Mouse (Mus musculus): ENCODE measurements around the gene Pdia2. TPM values are rescaled to one million over a fixed set of nuclear protein-coding genes. Genes with fewer than 3 reads are reported as not detected.
A peak's percentile ranks its signal among the peaks of the same experiment; 100 is the strongest.

Gene Pdia2
- polyA plus RNA-seq, 1 experiment from 2014 or later: 1.9 TPM

DNA sequence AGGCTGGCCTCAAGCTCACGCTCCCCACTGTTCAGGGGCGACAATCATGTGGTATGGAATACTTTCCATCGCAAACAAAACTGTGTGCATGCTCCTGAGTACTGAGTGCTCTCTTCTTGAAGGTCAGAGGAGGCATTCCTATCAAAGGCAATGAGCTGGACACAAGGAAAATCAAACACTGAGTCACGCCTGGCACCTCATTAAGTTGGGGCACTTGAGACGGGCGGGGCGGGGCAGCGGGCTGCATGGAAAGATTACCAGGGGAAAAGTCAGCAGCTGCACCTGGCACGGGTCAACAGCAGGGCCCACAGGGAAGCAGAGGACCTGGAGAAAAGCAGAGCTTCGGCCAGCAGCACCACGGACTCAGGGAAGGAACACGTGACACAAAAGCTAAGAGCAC, 26.3 kb upstream of the Pdia2 start:
- H3K36me3 ChIP-seq (ENCODE audit: insufficient read depth, low read length): 0 out of 2 replicates have a peak, but pooled peaks cover 3% of the 10 kb centered on the region
- H3K9ac ChIP-seq (ENCODE audit: low read depth, low read length): no peak overlapping the region
- 45% methylated on average over 12 of the region's 12 CpGs for WGBS
- no peaks in the 10 kb centered on the region for H3K9me3 ChIP-seq (replicated peaks; ENCODE audit: low read length)
- H3K27ac ChIP-seq: peak overlapping the region; percentile 78; the same call in 1 of the 2 replicates
- TF ChIP-seq CTCF (IDR thresholded peaks at IDR 0.05; ENCODE audit: low read depth): no peak
- ATAC-seq (replicated peaks; ENCODE audit: low FRiP score, low read depth) (peak; percentile 70; the same call in 1 of the 2 replicates), DNase-seq (ENCODE audit: low spot score) (no peak)
- no peaks in the 10 kb centered on the region; the same call in 1 of the 2 replicates for H3K4me1 ChIP-seq (replicated peaks; ENCODE audit: insufficient read depth, low read length)
- H3K4me2 ChIP-seq (ENCODE audit: low read length): no peak overlapping the region
- H3K27me3 ChIP-seq (ENCODE audit: insufficient read depth, low read length): no peaks in the 10 kb centered on the region
- no peak overlapping the region for H3K4me3 ChIP-seq (replicated peaks; ENCODE audit: low read depth, low read length)

DNA sequence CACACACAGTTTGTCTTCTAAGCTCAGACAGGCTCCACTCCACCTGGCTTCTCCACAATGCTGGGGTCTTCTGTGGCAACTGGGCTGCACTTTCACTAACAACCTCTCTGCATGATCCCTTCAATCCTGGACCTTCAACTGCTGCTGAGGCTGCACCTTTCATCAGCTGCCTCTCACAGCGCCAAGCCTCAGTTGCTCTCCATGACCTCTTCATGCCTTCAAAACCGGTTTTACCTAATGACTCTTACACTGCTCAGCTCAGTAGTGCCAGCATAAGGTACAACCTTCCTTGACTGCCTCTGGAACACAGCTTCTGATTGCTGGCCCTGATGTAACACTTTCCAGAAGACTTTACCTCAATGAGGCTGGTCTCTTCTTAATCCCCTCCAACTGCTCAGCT, 22.6 kb upstream of the Pdia2 start:
- Histone ChIP-seq H3K4me2 (ENCODE audit: low read length) (no peak overlapping the region), H3K4me3 (replicated peaks; ENCODE audit: low read depth, low read length) (no peak overlapping the region), H3K27me3 (ENCODE audit: insufficient read depth, low read length) (no peaks in the 10 kb centered on the region), H3K9me3 (replicated peaks; ENCODE audit: low read length) (no peaks in the 10 kb centered on the region), H3K4me1 (replicated peaks; ENCODE audit: insufficient read depth, low read length) (no peaks in the 10 kb centered on the region; the same call in 1 of the 2 replicates), H3K36me3 (ENCODE audit: insufficient read depth, low read length) (0 out of 2 replicates have a peak, but pooled peaks cover 5% of the 10 kb centered on the region), H3K27ac (0 out of 2 replicates have a peak overlapping the region, but pooled peaks have one; percentile 10), H3K9ac (ENCODE audit: low read depth, low read length) (no peak overlapping the region)
- no peak for DNase-seq (ENCODE audit: low spot score)
- WGBS: 62% methylated on average over 2 of the region's 2 CpGs
- ATAC-seq (replicated peaks; ENCODE audit: low FRiP score, low read depth): 0 out of 2 replicates have a peak, but pooled peaks have one; percentile 36
- TF ChIP-seq CTCF (IDR thresholded peaks at IDR 0.05; ENCODE audit: low read depth): no peak

DNA sequence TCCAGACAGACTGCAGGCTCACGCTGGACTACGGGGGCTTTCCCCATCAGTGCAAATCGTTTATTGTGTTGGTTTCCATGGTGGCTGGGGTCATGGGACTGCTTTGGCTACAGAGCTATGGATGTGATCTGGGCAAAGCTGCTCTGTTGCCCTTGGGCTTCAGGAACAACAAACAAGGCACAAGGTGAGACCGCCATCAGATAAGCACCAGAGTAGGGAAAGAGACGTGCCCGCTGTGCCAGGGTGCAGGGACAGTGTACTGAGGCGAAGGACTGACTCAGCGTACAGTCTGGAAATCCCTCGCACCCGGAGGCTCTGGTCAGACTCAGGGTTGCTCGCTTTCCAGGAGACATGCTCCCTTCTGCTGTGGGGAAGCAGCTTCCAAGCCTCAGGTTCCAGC, 13.8 kb upstream of the Pdia2 start:
- ATAC-seq (replicated peaks; ENCODE audit: low FRiP score, low read depth): no peak; the same call in 1 of the 2 replicates
- Histone ChIP-seq H3K4me3 (replicated peaks; ENCODE audit: low read depth, low read length) (no peak overlapping the region), H3K4me2 (ENCODE audit: low read length) (no peak overlapping the region), H3K9me3 (replicated peaks; ENCODE audit: low read length) (no peaks in the 10 kb centered on the region), H3K27ac (0 out of 2 replicates have a peak overlapping the region, but pooled peaks have one; percentile 36), H3K9ac (ENCODE audit: low read depth, low read length) (no peak overlapping the region), H3K4me1 (replicated peaks; ENCODE audit: insufficient read depth, low read length) (no peaks in the 10 kb centered on the region), H3K27me3 (ENCODE audit: insufficient read depth, low read length) (no peaks in the 10 kb centered on the region), H3K36me3 (ENCODE audit: insufficient read depth, low read length) (0 out of 2 replicates have a peak, but pooled peaks cover 3% of the 10 kb centered on the region)
- WGBS: 83% methylated on average over 11 of the region's 11 CpGs
- TF ChIP-seq CTCF (IDR thresholded peaks at IDR 0.05; ENCODE audit: low read depth): no peak
- no peak for DNase-seq (ENCODE audit: low spot score)

DNA sequence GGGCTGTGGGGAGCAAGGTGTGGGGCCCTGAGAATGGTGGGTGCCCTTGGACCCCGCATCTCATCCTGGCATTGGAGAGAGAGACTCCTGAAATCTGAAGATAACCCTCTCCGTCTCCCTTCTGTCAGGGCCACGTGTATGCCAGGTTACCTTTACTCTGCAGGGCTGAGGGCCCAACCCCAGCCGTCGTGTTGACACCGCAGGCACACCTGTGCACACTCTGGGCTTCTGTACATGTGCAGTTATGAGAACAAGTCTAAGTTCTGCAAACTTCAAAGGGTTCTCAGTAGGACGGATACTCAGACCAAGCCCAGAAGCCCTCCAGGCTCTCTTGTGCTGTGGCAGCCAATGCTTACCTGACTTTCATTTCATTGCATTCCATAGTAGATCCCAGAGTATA, 13.4 kb upstream of the Pdia2 start:
- 92% methylated on average over 7 of the region's 7 CpGs for WGBS
- no peaks in the 10 kb centered on the region for H3K4me1 ChIP-seq (replicated peaks; ENCODE audit: insufficient read depth, low read length)
- TF ChIP-seq CTCF (IDR thresholded peaks at IDR 0.05; ENCODE audit: low read depth): no peak
- ATAC-seq (replicated peaks; ENCODE audit: low FRiP score, low read depth) (no peak), DNase-seq (ENCODE audit: low spot score) (no peak)
- H3K36me3 ChIP-seq (ENCODE audit: insufficient read depth, low read length): 0 out of 2 replicates have a peak, but pooled peaks cover 3% of the 10 kb centered on the region
- no peak overlapping the region for H3K27ac ChIP-seq
- H3K4me2 ChIP-seq (ENCODE audit: low read length): no peak overlapping the region
- no peak overlapping the region for H3K4me3 ChIP-seq (replicated peaks; ENCODE audit: low read depth, low read length)
- H3K9me3 ChIP-seq (replicated peaks; ENCODE audit: low read length): no peaks in the 10 kb centered on the region
- H3K9ac ChIP-seq (ENCODE audit: low read depth, low read length): no peak overlapping the region
- H3K27me3 ChIP-seq (ENCODE audit: insufficient read depth, low read length): no peaks in the 10 kb centered on the region

DNA sequence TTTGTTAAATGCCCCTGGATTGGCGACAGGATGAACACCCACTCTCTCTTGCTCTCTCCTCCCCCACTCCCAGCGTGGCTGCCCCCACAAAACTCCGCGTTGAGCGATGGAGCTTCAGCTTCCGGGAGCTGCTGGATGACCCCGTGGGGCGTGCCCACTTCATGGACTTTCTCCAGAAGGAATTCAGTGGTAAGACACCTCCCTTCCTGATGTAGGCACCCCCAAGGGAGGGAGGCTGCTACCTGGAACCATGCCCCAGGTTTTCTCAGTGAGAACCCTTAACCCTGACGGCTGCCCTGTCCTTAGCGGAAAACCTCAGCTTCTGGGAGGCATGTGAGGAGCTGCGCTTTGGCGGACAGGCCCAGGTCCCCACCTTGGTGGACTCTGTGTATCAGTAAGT, 8.8 kb upstream of the Pdia2 start, which contains the start of gene Arhgdig:
Arhgdig (minus strand) TSS at position 101 of the 400 bp plus-strand sequence.
- no peaks in the 10 kb centered on the region for H3K9me3 ChIP-seq (replicated peaks; ENCODE audit: low read length)
- no peaks in the 10 kb centered on the region for H3K27me3 ChIP-seq (ENCODE audit: insufficient read depth, low read length)
- no peak within 1 kb of the TSS for H3K9ac ChIP-seq (ENCODE audit: low read depth, low read length)
- no peak within 1 kb of the TSS for H3K4me3 ChIP-seq (replicated peaks; ENCODE audit: low read depth, low read length)
- H3K27ac ChIP-seq: no peak within 1 kb of the TSS
- WGBS: 79% methylated on average over 12 of the region's 12 CpGs
- no peak for ATAC-seq (replicated peaks; ENCODE audit: low FRiP score, low read depth)
- no peak for DNase-seq (ENCODE audit: low spot score)
- H3K4me2 ChIP-seq (ENCODE audit: low read length): no peak within 1 kb of the TSS
- no peaks in the 10 kb centered on the region for H3K36me3 ChIP-seq (ENCODE audit: insufficient read depth, low read length)
- TF ChIP-seq CTCF (IDR thresholded peaks at IDR 0.05; ENCODE audit: low read depth): no peak
- no peaks in the 10 kb centered on the region; the same call in 1 of the 2 replicates for H3K4me1 ChIP-seq (replicated peaks; ENCODE audit: insufficient read depth, low read length)

DNA sequence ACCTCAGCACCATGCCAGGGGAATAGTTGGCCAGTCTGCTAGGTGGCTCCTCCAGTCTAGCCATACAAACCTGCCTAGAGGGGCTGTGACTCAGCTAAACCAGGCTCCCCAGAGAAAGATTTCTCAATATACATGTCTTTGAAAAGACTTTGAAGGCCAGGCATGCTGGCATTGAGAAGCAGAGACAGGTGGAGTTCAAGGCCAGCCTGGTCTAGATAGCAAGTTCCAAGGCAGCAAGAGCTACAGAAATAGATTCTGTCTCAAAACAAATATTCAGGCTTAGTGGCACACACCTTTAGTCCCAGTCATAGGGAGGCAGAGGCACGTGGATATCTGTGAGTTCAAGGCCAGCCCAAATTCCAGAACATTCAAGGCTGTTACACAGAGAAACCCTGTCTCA, 7.5 kb upstream of the Pdia2 start:
- DNase-seq (ENCODE audit: low spot score): no peak
- no peak for TF ChIP-seq CTCF (IDR thresholded peaks at IDR 0.05; ENCODE audit: low read depth)
- H3K9ac ChIP-seq (ENCODE audit: low read depth, low read length): no peak overlapping the region

More for the DNA sequence above, 7.5 kb upstream of the Pdia2 start:
- Histone ChIP-seq H3K4me1 (replicated peaks; ENCODE audit: insufficient read depth, low read length) (no peaks in the 10 kb centered on the region; the same call in 1 of the 2 replicates), H3K9me3 (replicated peaks; ENCODE audit: low read length) (no peaks in the 10 kb centered on the region), H3K4me3 (replicated peaks; ENCODE audit: low read depth, low read length) (no peak overlapping the region), H3K36me3 (ENCODE audit: insufficient read depth, low read length) (no peaks in the 10 kb centered on the region), H3K27me3 (ENCODE audit: insufficient read depth, low read length) (0 out of 2 replicates have a peak, but pooled peaks cover 8% of the 10 kb centered on the region), H3K27ac (no peak overlapping the region), H3K4me2 (ENCODE audit: low read length) (no peak overlapping the region)
- no peak for ATAC-seq (replicated peaks; ENCODE audit: low FRiP score, low read depth)
- WGBS: 42% methylated on average over 1 of the region's 1 CpGs
